Mouse (Mus musculus): Measurements from ENCODE around the gene Nt5c2. TPM values are rescaled to one million over a fixed set of nuclear protein-coding genes. Genes with fewer than 3 reads are reported as not detected.

The Nt5c2 gene
- polyA plus RNA-seq, 2 experiments, result 32.9 to 67.1 TPM

DNA sequence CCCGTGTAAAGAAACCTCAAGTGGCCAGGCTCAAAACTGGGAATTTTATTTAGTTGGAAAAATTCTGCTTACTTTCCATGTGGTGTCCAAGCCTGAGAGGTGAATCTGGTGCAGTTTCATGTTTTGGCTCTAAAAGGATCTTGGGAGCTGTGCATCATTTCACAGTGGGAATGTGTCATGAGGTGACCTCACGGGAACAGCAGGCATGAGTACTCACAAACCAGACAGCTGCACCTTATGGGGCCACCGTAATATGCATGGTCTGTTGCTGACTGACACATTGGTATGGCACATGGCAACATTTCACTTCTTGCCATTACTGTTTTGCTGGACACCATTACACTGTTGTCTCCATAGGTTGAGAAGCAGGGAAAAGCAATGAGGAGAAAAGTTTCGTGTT lies 129.6 kb downstream of the Nt5c2 start:
- Histone ChIP-seq H3K4me3 (replicated peaks; ENCODE audit: low read length) (no peak overlapping the region), H3K4me2 (replicated peaks; ENCODE audit: low read depth, low read length, severe bottlenecking) (no peak overlapping the region), H3K27ac (replicated peaks; ENCODE audit: low read depth, low read length) (no peak overlapping the region), H3K9ac (ENCODE audit: low read depth, low read length, severe bottlenecking) (no peak overlapping the region), H3K36me3 (ENCODE audit: control insufficient read depth, insufficient read depth, low read length) (peaks cover 63% of the 10 kb centered on the region), H3K27me3 (ENCODE audit: control insufficient read depth, insufficient read depth, low read length) (no peaks in the 10 kb centered on the region), H3K9me3 (ENCODE audit: control insufficient read depth, low read length) (no peaks in the 10 kb centered on the region), H3K4me1 (ENCODE audit: control insufficient read depth, insufficient read depth, low read length) (no peaks in the 10 kb centered on the region)
- ATAC-seq (ENCODE audit: low FRiP score, low read depth) (no peak), DNase-seq (ENCODE audit: low spot score) (no peak)
- WGBS, result 91% methylated on average over 4 of the region's 4 CpGs
- TF ChIP-seq POLR2A (IDR thresholded peaks at IDR 0.05; ENCODE audit: borderline replicate concordance, extremely low read depth, insufficient read depth, insufficient read length), result no peak

DNA sequence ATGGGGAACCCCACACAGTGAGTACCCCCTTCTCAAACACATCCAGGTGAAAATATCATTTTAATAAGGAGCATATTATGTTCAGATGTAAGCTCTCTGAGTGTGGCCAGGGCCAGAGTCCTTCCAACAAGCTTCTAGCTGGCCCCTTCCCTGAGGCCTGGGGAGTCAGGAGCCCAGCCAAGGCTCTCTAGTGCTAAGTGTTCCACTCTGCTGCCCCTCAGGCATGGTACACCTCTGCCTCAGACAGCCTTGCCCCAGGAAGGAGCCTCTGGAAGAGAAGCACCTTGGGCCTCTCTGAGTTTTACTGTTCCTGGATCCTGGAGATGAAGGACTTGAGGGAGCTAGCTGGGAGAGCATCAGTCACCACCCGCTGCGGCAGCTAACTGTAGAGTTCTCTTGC lies 135.1 kb downstream of the Nt5c2 start:
- 93% methylated on average over 2 of the region's 2 CpGs for WGBS
- Histone ChIP-seq H3K9me3 (ENCODE audit: control insufficient read depth, low read length) (no peaks in the 10 kb centered on the region), H3K27me3 (ENCODE audit: control insufficient read depth, insufficient read depth, low read length) (no peaks in the 10 kb centered on the region), H3K36me3 (ENCODE audit: control insufficient read depth, insufficient read depth, low read length) (peaks cover 14% of the 10 kb centered on the region), H3K4me2 (replicated peaks; ENCODE audit: low read depth, low read length, severe bottlenecking) (no peak overlapping the region), H3K9ac (ENCODE audit: low read depth, low read length, severe bottlenecking) (no peak overlapping the region), H3K4me3 (replicated peaks; ENCODE audit: low read length) (no peak overlapping the region), H3K4me1 (ENCODE audit: control insufficient read depth, insufficient read depth, low read length) (no peaks in the 10 kb centered on the region), H3K27ac (replicated peaks; ENCODE audit: low read depth, low read length) (no peak overlapping the region)
- DNase-seq (ENCODE audit: low spot score), result no peak
- no peak for ATAC-seq (ENCODE audit: low FRiP score, low read depth)
- no peak for TF ChIP-seq POLR2A (IDR thresholded peaks at IDR 0.05; ENCODE audit: borderline replicate concordance, extremely low read depth, insufficient read depth, insufficient read length)

DNA sequence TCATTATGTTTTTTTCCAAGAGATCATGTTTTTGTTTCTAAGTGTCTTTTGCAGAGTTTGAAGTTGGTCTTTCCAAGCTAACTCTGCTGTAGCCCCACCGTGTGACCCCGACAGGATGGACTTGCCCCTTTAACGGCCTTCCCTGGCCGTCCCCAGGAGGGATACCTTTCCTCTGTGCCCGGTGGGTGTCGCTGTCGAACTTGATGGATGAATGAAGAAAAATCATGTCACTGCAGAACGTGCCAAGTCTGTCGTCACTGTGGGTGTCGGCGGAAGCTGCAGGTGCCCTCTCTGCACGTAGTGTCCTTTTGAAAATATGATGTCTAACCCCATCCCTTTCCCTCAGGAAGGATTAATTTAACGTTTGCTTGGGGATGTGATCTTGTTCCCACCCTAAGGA lies 136.6 kb downstream of the Nt5c2 start:
- no peak overlapping the region for H3K4me3 ChIP-seq (replicated peaks; ENCODE audit: low read length)
- no peak overlapping the region for H3K27ac ChIP-seq (replicated peaks; ENCODE audit: low read depth, low read length)
- no peak overlapping the region for H3K9ac ChIP-seq (ENCODE audit: low read depth, low read length, severe bottlenecking)
- peaks cover 1% of the 10 kb centered on the region; the same call in 1 of the 2 replicates for H3K36me3 ChIP-seq (ENCODE audit: control insufficient read depth, insufficient read depth, low read length)
- no peak overlapping the region for H3K4me2 ChIP-seq (replicated peaks; ENCODE audit: low read depth, low read length, severe bottlenecking)
- no peaks in the 10 kb centered on the region for H3K9me3 ChIP-seq (ENCODE audit: control insufficient read depth, low read length)
- no peaks in the 10 kb centered on the region for H3K27me3 ChIP-seq (ENCODE audit: control insufficient read depth, insufficient read depth, low read length)
- DNase-seq (ENCODE audit: low spot score) (no peak), ATAC-seq (ENCODE audit: low FRiP score, low read depth) (no peak)
- no peaks in the 10 kb centered on the region for H3K4me1 ChIP-seq (ENCODE audit: control insufficient read depth, insufficient read depth, low read length)
- WGBS, result 55% methylated on average over 13 of the region's 13 CpGs
- no peak for TF ChIP-seq POLR2A (IDR thresholded peaks at IDR 0.05; ENCODE audit: borderline replicate concordance, extremely low read depth, insufficient read depth, insufficient read length)

DNA sequence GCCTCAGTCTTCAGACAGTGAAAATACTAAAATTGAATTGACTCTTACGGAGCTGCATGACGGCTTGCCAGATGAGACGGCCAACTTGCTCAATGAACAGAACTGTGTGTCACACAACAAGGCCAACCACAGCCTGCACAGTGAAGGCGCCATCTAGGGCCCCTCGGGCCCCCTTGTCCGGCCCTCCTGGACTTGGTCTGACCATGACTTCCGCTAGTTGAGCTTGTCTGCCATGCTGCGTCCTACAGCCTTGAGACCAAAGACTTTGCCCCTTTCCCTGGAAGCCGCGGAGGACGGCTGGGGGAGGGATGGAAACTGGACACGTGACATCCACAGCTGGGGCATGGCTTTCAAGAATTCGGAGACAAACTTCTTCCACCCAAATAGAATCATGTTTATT lies 137.1 kb downstream of the Nt5c2 start:
- no peaks in the 10 kb centered on the region for H3K27me3 ChIP-seq (ENCODE audit: control insufficient read depth, insufficient read depth, low read length)
- TF ChIP-seq POLR2A (IDR thresholded peaks at IDR 0.05; ENCODE audit: borderline replicate concordance, extremely low read depth, insufficient read depth, insufficient read length), result no peak
- H3K9ac ChIP-seq (ENCODE audit: low read depth, low read length, severe bottlenecking), result no peak overlapping the region
- ATAC-seq (ENCODE audit: low FRiP score, low read depth) (no peak), DNase-seq (ENCODE audit: low spot score) (no peak)
- H3K9me3 ChIP-seq (ENCODE audit: control insufficient read depth, low read length), result no peaks in the 10 kb centered on the region
- H3K4me3 ChIP-seq (replicated peaks; ENCODE audit: low read length), result no peak overlapping the region
- H3K27ac ChIP-seq (replicated peaks; ENCODE audit: low read depth, low read length), result no peak overlapping the region
- H3K4me2 ChIP-seq (replicated peaks; ENCODE audit: low read depth, low read length, severe bottlenecking), result no peak overlapping the region
- no peaks in the 10 kb centered on the region for H3K4me1 ChIP-seq (ENCODE audit: control insufficient read depth, insufficient read depth, low read length)
- 85% methylated on average over 13 of the region's 13 CpGs for WGBS
- no peaks in the 10 kb centered on the region for H3K36me3 ChIP-seq (ENCODE audit: control insufficient read depth, insufficient read depth, low read length)

DNA sequence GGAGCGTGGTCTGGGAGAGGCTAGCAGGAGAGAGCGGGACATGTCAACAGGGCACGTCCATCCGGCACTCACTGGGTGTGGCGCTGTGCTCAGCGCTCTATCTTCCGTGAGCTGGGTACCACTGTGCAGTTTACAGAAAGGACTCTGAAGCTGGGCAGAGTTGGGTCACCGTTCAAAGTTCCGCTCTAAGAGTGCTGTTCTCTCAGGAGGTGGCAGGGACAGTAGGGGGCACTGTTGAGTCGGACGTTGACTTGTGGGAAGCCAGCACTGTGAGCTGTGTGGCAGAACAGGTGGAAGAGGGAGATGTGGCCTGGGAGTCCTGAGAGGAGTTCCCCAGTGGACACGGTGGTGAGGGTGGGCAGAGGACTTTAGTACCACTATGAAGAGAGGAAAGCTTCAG lies 139.2 kb downstream of the Nt5c2 start:
- peak; percentile 76 for DNase-seq (ENCODE audit: low spot score)
- Histone ChIP-seq H3K9ac (ENCODE audit: low read depth, low read length, severe bottlenecking) (no peak overlapping the region), H3K27ac (replicated peaks; ENCODE audit: low read depth, low read length) (no peak overlapping the region), H3K9me3 (ENCODE audit: control insufficient read depth, low read length) (no peaks in the 10 kb centered on the region), H3K4me2 (replicated peaks; ENCODE audit: low read depth, low read length, severe bottlenecking) (no peak overlapping the region), H3K36me3 (ENCODE audit: control insufficient read depth, insufficient read depth, low read length) (no peaks in the 10 kb centered on the region), H3K4me3 (replicated peaks; ENCODE audit: low read length) (no peak overlapping the region), H3K27me3 (ENCODE audit: control insufficient read depth, insufficient read depth, low read length) (no peaks in the 10 kb centered on the region), H3K4me1 (ENCODE audit: control insufficient read depth, insufficient read depth, low read length) (no peaks in the 10 kb centered on the region)
- ATAC-seq (ENCODE audit: low FRiP score, low read depth), result 0 out of 2 replicates have a peak, but pooled peaks have one; percentile 48
- TF ChIP-seq POLR2A (IDR thresholded peaks at IDR 0.05; ENCODE audit: borderline replicate concordance, extremely low read depth, insufficient read depth, insufficient read length), result no peak
- 50% methylated on average over 12 of the region's 12 CpGs for WGBS

DNA sequence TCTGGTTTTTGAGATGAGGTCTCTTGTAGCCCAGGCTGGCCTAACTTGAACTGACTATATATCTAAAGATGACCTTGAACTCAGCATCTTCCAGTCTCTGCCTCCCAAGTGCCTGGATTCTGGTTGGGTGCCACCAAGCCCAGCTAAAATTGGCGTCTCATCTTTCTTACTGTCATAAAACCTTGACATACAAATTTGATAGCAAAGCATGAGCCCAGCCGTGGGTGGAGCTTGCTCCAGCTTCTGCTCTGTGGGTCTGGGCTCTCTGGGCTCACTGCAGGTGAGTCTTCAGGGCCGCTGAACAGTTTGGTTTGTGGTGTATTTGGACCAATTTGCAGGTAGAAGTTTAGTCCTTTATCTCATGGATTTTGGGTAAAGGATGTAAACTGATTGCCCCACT lies 141.0 kb downstream of the Nt5c2 start:
- Histone ChIP-seq H3K4me2 (replicated peaks; ENCODE audit: low read depth, low read length, severe bottlenecking) (no peak overlapping the region), H3K27me3 (ENCODE audit: control insufficient read depth, insufficient read depth, low read length) (no peaks in the 10 kb centered on the region), H3K4me3 (replicated peaks; ENCODE audit: low read length) (no peak overlapping the region), H3K27ac (replicated peaks; ENCODE audit: low read depth, low read length) (no peak overlapping the region), H3K9me3 (ENCODE audit: control insufficient read depth, low read length) (no peaks in the 10 kb centered on the region), H3K9ac (ENCODE audit: low read depth, low read length, severe bottlenecking) (no peak overlapping the region), H3K4me1 (ENCODE audit: control insufficient read depth, insufficient read depth, low read length) (no peaks in the 10 kb centered on the region), H3K36me3 (ENCODE audit: control insufficient read depth, insufficient read depth, low read length) (no peaks in the 10 kb centered on the region)
- no peak for TF ChIP-seq POLR2A (IDR thresholded peaks at IDR 0.05; ENCODE audit: borderline replicate concordance, extremely low read depth, insufficient read depth, insufficient read length)
- DNase-seq (ENCODE audit: low spot score) (no peak), ATAC-seq (ENCODE audit: low FRiP score, low read depth) (no peak)
- 86% methylated on average over 3 of the region's 3 CpGs for WGBS

All from limb, embryonic 14.5 days (tissue).